ENCODE assay signal across 28 mouse cellular contexts in genomic region chr16:93193263-93193662, GRCm38 (mm10).
DNase-seq lines count a peak whose midpoint lies in the region; ATAC-seq and TF ChIP-seq lines count a peak whose summit lies in the region.
"Had no signal": no experiment of that assay in that cellular context is flagged by ENCODE, and none has a peak within 500 bp of the region (broad histone marks: within the 10 kb centered on the region; RNA-seq: fewer than 3 reads in every experiment).

No protein-coding gene starts in this region.

- H3K4me1 ChIP-seq in kidney, adult 2 months (ENCODE audit: control insufficient read depth, insufficient read depth, low read length) = no peaks in the 10 kb centered on the region
- H3K4me1 ChIP-seq in kidney, embryonic 15.5 days = 0 out of 2 replicates have a peak, but pooled peaks cover 3% of the 10 kb centered on the region
- H3K4me1 ChIP-seq: midbrain, embryonic 13.5 days; neural tube, embryonic 12.5 days; stomach, embryonic 15.5 days had no signal

- no peak overlapping the region for H3K27ac ChIP-seq in kidney, adult 2 months (ENCODE audit: insufficient read depth, low read depth, low read length)
- no peak overlapping the region for H3K27ac ChIP-seq in kidney, embryonic 15.5 days
- H3K27ac ChIP-seq: heart, embryonic 10.5 days; left cerebral cortex, adult 2 months; liver, embryonic 14.5 days; lung, embryonic 15.5 days; midbrain, embryonic 13.5 days; neural tube, embryonic 12.5 days; stomach, embryonic 15.5 days had no signal

- H3K36me3 ChIP-seq in kidney, adult 2 months (ENCODE audit: control insufficient read depth, insufficient read depth, low read length) = no peaks in the 10 kb centered on the region
- no peaks in the 10 kb centered on the region for H3K36me3 ChIP-seq in kidney, embryonic 15.5 days
- H3K36me3 ChIP-seq: G1E; heart, embryonic 10.5 days; lung, embryonic 15.5 days; midbrain, embryonic 13.5 days; neural tube, embryonic 12.5 days; stomach, embryonic 15.5 days had no signal

- H3K4me2 ChIP-seq in kidney, embryonic 15.5 days = no peak overlapping the region
- H3K4me2 ChIP-seq: lung, embryonic 15.5 days; midbrain, embryonic 13.5 days; neural tube, embryonic 12.5 days; stomach, embryonic 15.5 days had no signal

- peak; percentile 12 for DNase-seq in kidney, adult 2 months
- DNase-seq in thymus, postnatal 0 days (ENCODE audit: low spot score) = peak; percentile 9
- no peak for DNase-seq in thymus, postnatal 36 days
- peak; percentile 22 for DNase-seq in NIH3T3 (ENCODE audit: low read depth)
- no peak for DNase-seq in cerebellum, postnatal 10 days
- no peak for DNase-seq in ovary, postnatal 14 days (ENCODE audit: low spot score)
- DNase-seq: adrenal gland, postnatal 25 days; cerebellum, adult 8-10 months; forebrain, postnatal 0 days; gastrocnemius, postnatal 36 days; kidney, postnatal 4 days; layer of hippocampus, adult 9-11 months; retina, postnatal 1 day; right cerebral cortex, postnatal 25 days; thymus, adult 2 months had no signal

- H3K9me3 ChIP-seq in kidney, embryonic 15.5 days (replicated peaks) = no peaks in the 10 kb centered on the region
- H3K9me3 ChIP-seq: G1E; heart, embryonic 10.5 days; lung, embryonic 15.5 days; megakaryocyte, embryonic 14.5 days; midbrain, embryonic 13.5 days; neural tube, embryonic 12.5 days; stomach, embryonic 15.5 days had no signal

- TF ChIP-seq POLR2A in kidney, adult 2 months (IDR thresholded peaks at IDR 0.05; ENCODE audit: low read depth, low read length) = no peak

- no peak for TF ChIP-seq CTCF in kidney, adult 2 months (conservative IDR thresholded peaks at IDR 0.05; ENCODE audit: insufficient read depth, insufficient read length, low read depth, low read length)

- WGBS in kidney, adult 2 months = 73% methylated on average over 6 of the region's 6 CpGs
- WGBS in kidney, embryonic 15.5 days = 79% methylated on average over 6 of the region's 6 CpGs

- H3K4me3 ChIP-seq in kidney, adult 2 months (ENCODE audit: insufficient read depth, low read depth, low read length) = no peak overlapping the region
- no peak overlapping the region for H3K4me3 ChIP-seq in kidney, embryonic 15.5 days (replicated peaks)
- H3K4me3 ChIP-seq: heart, embryonic 10.5 days; left cerebral cortex, adult 2 months; lung, embryonic 15.5 days; midbrain, embryonic 13.5 days; neural tube, embryonic 12.5 days; stomach, embryonic 15.5 days had no signal

- no peaks in the 10 kb centered on the region for H3K27me3 ChIP-seq in kidney, adult 2 months (replicated peaks; ENCODE audit: control insufficient read depth, insufficient read depth, low read length)
- no peaks in the 10 kb centered on the region for H3K27me3 ChIP-seq in kidney, embryonic 15.5 days
- H3K27me3 ChIP-seq: CH12.LX; lung, embryonic 15.5 days; megakaryocyte, embryonic 14.5 days; midbrain, embryonic 13.5 days; neural tube, embryonic 12.5 days; stomach, embryonic 15.5 days had no signal

- ATAC-seq in kidney, embryonic 15.5 days (replicated peaks; ENCODE audit: low FRiP score) = no peak
- ATAC-seq: forebrain, postnatal 0 days; hindbrain, embryonic 16.5 days; intestine, postnatal 0 days; midbrain, embryonic 13.5 days had no signal

- H3K9ac ChIP-seq in kidney, embryonic 15.5 days = no peak overlapping the region
- H3K9ac ChIP-seq: forebrain, postnatal 0 days; liver, embryonic 14.5 days; lung, embryonic 15.5 days; midbrain, embryonic 13.5 days; neural tube, embryonic 12.5 days; stomach, embryonic 15.5 days had no signal

Comparison
In these comparisons a context has a peak if more than half of its experiments do, and no peak if none do; other contexts are left out.
1. DNase-seq: peak in kidney, adult 2 months (single experiment), thymus, postnatal 0 days (single experiment) and NIH3T3 (single experiment); none in thymus, postnatal 36 days (0 of 2), cerebellum, postnatal 10 days (0 of 2) and ovary, postnatal 14 days (single experiment).